Mouse (Mus musculus) hindbrain, embryonic 11.5 days (tissue): Measurements from ENCODE around the gene Ndst2. TPM values are rescaled to one million over a fixed set of nuclear protein-coding genes. Genes with fewer than 3 reads are reported as not detected.
A peak's percentile ranks its signal among the peaks of the same experiment; 100 is the strongest.

Experiments
- ATAC-seq: fragments of 200-750 bp; cut with Nextera tagmentation; 2 replicates; pipeline ENCODE4 v1.8.0; 2017; ENCODE audit warnings: mild to moderate bottlenecking, moderate TSS enrichment, moderate library complexity; ENCODE audit not compliant: low FRiP score
- DNase-seq: peaks from one replicate; pipeline ENCODE4 v3.0.0-alpha.2; 2015; ENCODE audit warnings: low spot score
- H3K27ac ChIP-seq: fragments of 300-500 bp; sonication (generic); 2 replicates; pipeline ENCODE4 v1.5.1; 2014; ENCODE audit warnings: mild to moderate bottlenecking, low read depth, low read length
- H3K27me3 ChIP-seq: fragments of 300-500 bp; sonication (generic); 2 replicates; pipeline ENCODE4 v1.6.1; 2014; ENCODE audit warnings: mild to moderate bottlenecking, low read length, moderate library complexity, mixed read lengths; ENCODE audit not compliant: control insufficient read depth, insufficient read depth
- H3K36me3 ChIP-seq: fragments of 300-500 bp; sonication (generic); 2 replicates; pipeline ENCODE4 v1.6.1; 2014; ENCODE audit warnings: mild to moderate bottlenecking, low read length, moderate library complexity, mixed read lengths; ENCODE audit not compliant: control insufficient read depth, insufficient read depth
- H3K4me1 ChIP-seq: fragments of 300-500 bp; sonication (generic); replicated peaks from 2 replicates; pipeline ENCODE4 v1.6.1; 2014; ENCODE audit warnings: low read length, mixed read lengths; ENCODE audit not compliant: control insufficient read depth, insufficient read depth
- H3K4me2 ChIP-seq: fragments of 300-500 bp; sonication (generic); replicated peaks from 2 replicates; pipeline ENCODE4 v1.6.1; 2014; ENCODE audit warnings: mild to moderate bottlenecking, low read depth, low read length
- H3K4me3 ChIP-seq: fragments of 300-500 bp; sonication (generic); 2 replicates; pipeline ENCODE4 v1.5.1; 2014; ENCODE audit warnings: low read depth, low read length
- H3K9ac ChIP-seq: fragments of 300-500 bp; sonication (generic); 2 replicates; pipeline ENCODE4 v1.6.1; 2014; ENCODE audit warnings: low read depth, low read length
- H3K9me3 ChIP-seq: fragments of 300-500 bp; sonication (generic); 2 replicates; pipeline ENCODE4 v1.6.1; 2016; ENCODE audit warnings: low read length; ENCODE audit not compliant: control insufficient read depth
- WGBS: fragments of 180-500 bp; shearing (Covaris S2); extraction: QIAGEN DNeasy Blood & Tissue Kit; methylation state at CpG from one replicate; pipeline ENCODE4 v1.1.7; 2014; 5-methylcytosine and 5-hydroxymethylcytosine counted together
- polyA plus RNA-seq: library from polyadenylated mRNA; unstranded; fragments of >200 nt; fragmentation: Nextera tagmentation; extraction: Ambion mirVana; gene quantifications from 2 replicates; pipeline ENCODE4 v1.2.1, GENCODE M21; 2014

The Ndst2 gene
- polyA plus RNA-seq, 1 experiment from 2014 or later: 21.0 TPM

GRCm38 (mm10) chr14:20689009-20689408 lies 45.4 kb downstream of the Ndst2 start:
- 90% methylated on average over 2 of the region's 2 CpGs for WGBS
- H3K36me3 ChIP-seq: peaks cover 29% of the 10 kb centered on the region
- H3K9me3 ChIP-seq: no peaks in the 10 kb centered on the region

GRCm38 (mm10) chr14:20686576-20686975 lies 47.8 kb downstream of the Ndst2 start:
- no peak overlapping the region for H3K4me2 ChIP-seq
- H3K4me3 ChIP-seq: no peak overlapping the region
- no peak for ATAC-seq
- H3K9me3 ChIP-seq: no peaks in the 10 kb centered on the region
- H3K36me3 ChIP-seq: peaks cover 24% of the 10 kb centered on the region
- H3K9ac ChIP-seq: no peak overlapping the region
- no peak overlapping the region for H3K27ac ChIP-seq
- no peaks in the 10 kb centered on the region for H3K27me3 ChIP-seq
- no peak for DNase-seq
- 98% methylated on average over 3 of the region's 3 CpGs for WGBS
- no peaks in the 10 kb centered on the region for H3K4me1 ChIP-seq

More at GRCm38 (mm10) chr14:20689009-20689408, 45.4 kb downstream of the Ndst2 start:
- no peak overlapping the region for H3K4me3 ChIP-seq
- no peak overlapping the region for H3K4me2 ChIP-seq
- ATAC-seq: no peak
- H3K27ac ChIP-seq: no peak overlapping the region
- DNase-seq: no peak
- H3K9ac ChIP-seq: no peak overlapping the region
- H3K27me3 ChIP-seq: no peaks in the 10 kb centered on the region
- no peaks in the 10 kb centered on the region for H3K4me1 ChIP-seq

- no peak overlapping the region for H3K4me2 ChIP-seq
- DNase-seq (no peak), ATAC-seq (no peak)
- H3K36me3 ChIP-seq: peaks cover 18% of the 10 kb centered on the region
- H3K4me1 ChIP-seq: no peaks in the 10 kb centered on the region
- no peaks in the 10 kb centered on the region for H3K9me3 ChIP-seq
- no peak overlapping the region for H3K4me3 ChIP-seq
- no peaks in the 10 kb centered on the region for H3K27me3 ChIP-seq
- H3K9ac ChIP-seq: no peak overlapping the region
- WGBS: 86% methylated on average over 3 of the region's 3 CpGs
- no peak overlapping the region for H3K27ac ChIP-seq
These were observed 51.9 kb downstream of the Ndst2 start for GRCm38 (mm10) chr14:20682498-20682897.

GRCm38 (mm10) chr14:20681742-20682141 lies 52.6 kb downstream of the Ndst2 start:
- no peak for DNase-seq
- WGBS: 90% methylated on average over 2 of the region's 2 CpGs

GRCm38 (mm10) chr14:20677906-20678305 lies 56.5 kb downstream of the Ndst2 start:
- Histone ChIP-seq H3K4me3 (no peak overlapping the region), H3K36me3 (peaks cover 8% of the 10 kb centered on the region), H3K27ac (no peak overlapping the region), H3K9ac (no peak overlapping the region), H3K27me3 (no peaks in the 10 kb centered on the region), H3K9me3 (no peaks in the 10 kb centered on the region), H3K4me2 (no peak overlapping the region), H3K4me1 (no peaks in the 10 kb centered on the region; the same call in 1 of the 2 replicates)
- DNase-seq (no peak), ATAC-seq (no peak)
- 94% methylated on average over 4 of the region's 4 CpGs for WGBS

More at GRCm38 (mm10) chr14:20681742-20682141, 52.6 kb downstream of the Ndst2 start:
- Histone ChIP-seq H3K9ac (no peak overlapping the region), H3K4me2 (no peak overlapping the region), H3K4me3 (no peak overlapping the region), H3K4me1 (no peaks in the 10 kb centered on the region), H3K27ac (no peak overlapping the region), H3K9me3 (no peaks in the 10 kb centered on the region), H3K36me3 (peaks cover 15% of the 10 kb centered on the region), H3K27me3 (no peaks in the 10 kb centered on the region)
- ATAC-seq: no peak

- 2% methylated on average over 43 of the region's 43 CpGs for WGBS
- peak; percentile 98 for ATAC-seq
- Histone ChIP-seq H3K9ac (peak within 1 kb of the TSS; percentile 73), H3K9me3 (no peaks in the 10 kb centered on the region), H3K4me1 (no peaks in the 10 kb centered on the region; the same call in 1 of the 2 replicates), H3K4me2 (peak within 1 kb of the TSS; percentile 82), H3K4me3 (peak within 1 kb of the TSS; percentile 63), H3K36me3 (peaks cover 4% of the 10 kb centered on the region; the same call in 1 of the 2 replicates), H3K27ac (peak within 1 kb of the TSS; percentile 58), H3K27me3 (no peaks in the 10 kb centered on the region)
- DNase-seq: peak; percentile 100
These were observed 60.1 kb downstream of the Ndst2 start, which contains the start of gene Sec24c for GRCm38 (mm10) chr14:20674064-20674833. Gene Sec24c (plus strand): TSS chr14:20674308.

GRCm38 (mm10) chr14:20673735-20674063 lies 60.7 kb downstream of the Ndst2 start:
- Histone ChIP-seq H3K9me3 (no peaks in the 10 kb centered on the region), H3K4me2 (peak overlapping the region; percentile 61), H3K9ac (no peak overlapping the region), H3K36me3 (peaks cover 4% of the 10 kb centered on the region; the same call in 1 of the 2 replicates), H3K4me3 (peak overlapping the region; percentile 63), H3K27me3 (no peaks in the 10 kb centered on the region), H3K4me1 (no peaks in the 10 kb centered on the region; the same call in 1 of the 2 replicates), H3K27ac (0 out of 2 replicates have a peak overlapping the region, but pooled peaks have one; percentile 58)
- DNase-seq: no peak
- 12% methylated on average over 13 of the region's 13 CpGs for WGBS
- ATAC-seq: peak; percentile 82
